Mouse (Mus musculus): ENCODE measurements at regions not wholly inside any gene's neighbourhood (a gene's known extent, or its start where the extent isn't known, plus 50 kb on each side); places are given as distances from the start of the nearest gene placed in this dataset.
A peak's percentile ranks its signal among the peaks of the same experiment; 100 is the strongest.

GRCm38 (mm10) chr11:93808431-93808830 lies 77.1 kb downstream of the Utp18 start:
- no peak for DNase-seq

- DNase-seq: no peak
These were observed 78.4 kb downstream of the Utp18 start for GRCm38 (mm10) chr11:93807205-93807604.

GRCm38 (mm10) chr11:93771143-93771940 lies 114.2 kb downstream of the Utp18 start:
- peak; percentile 9 for DNase-seq

- no peak for DNase-seq
These were observed 119.6 kb downstream of the Utp18 start for GRCm38 (mm10) chr11:93765961-93766360.

- peak; percentile 32 for DNase-seq
These were observed 122.6 kb downstream of the Utp18 start for GRCm38 (mm10) chr11:93762832-93763530.

- no peak for DNase-seq
These were observed 127.7 kb downstream of the Utp18 start for GRCm38 (mm10) chr11:93757825-93758224.

- DNase-seq: no peak
These were observed 148.9 kb downstream of the Utp18 start for GRCm38 (mm10) chr11:93736618-93737017.

GRCm38 (mm10) chr11:93733568-93734185 lies 151.9 kb downstream of the Utp18 start:
- no peak for DNase-seq

- DNase-seq: no peak
These were observed 156.4 kb downstream of the Utp18 start for GRCm38 (mm10) chr11:93729119-93729518.

- DNase-seq: no peak
These were observed 160.3 kb downstream of the Utp18 start for GRCm38 (mm10) chr11:93725242-93725641.

- DNase-seq: no peak
These were observed 166.4 kb downstream of the Utp18 start for GRCm38 (mm10) chr11:93719141-93719540.

- no peak for DNase-seq
These were observed 175.9 kb downstream of the Utp18 start for GRCm38 (mm10) chr11:93709686-93710085.

GRCm38 (mm10) chr11:93696982-93697541 lies 188.5 kb downstream of the Utp18 start:
- no peak for DNase-seq

- no peak for DNase-seq
These were observed 189.3 kb downstream of the Utp18 start for GRCm38 (mm10) chr11:93696096-93696890.

- peak; percentile 16 for DNase-seq
These were observed 201.9 kb downstream of the Utp18 start for GRCm38 (mm10) chr11:93683691-93684090.

- DNase-seq: no peak
These were observed 209.3 kb downstream of the Utp18 start for GRCm38 (mm10) chr11:93676299-93676698.

GRCm38 (mm10) chr11:93672025-93672424 lies 213.5 kb downstream of the Utp18 start:
- DNase-seq: no peak

GRCm38 (mm10) chr11:93661657-93662056 lies 223.9 kb downstream of the Utp18 start:
- no peak for DNase-seq

GRCm38 (mm10) chr11:93660379-93660778 lies 225.2 kb downstream of the Utp18 start:
- DNase-seq: no peak

GRCm38 (mm10) chr11:93658719-93659118 lies 226.8 kb downstream of the Utp18 start:
- DNase-seq: no peak

- no peak for DNase-seq
These were observed 229.8 kb downstream of the Utp18 start for GRCm38 (mm10) chr11:93655602-93656239.

All from adrenal gland, postnatal 14 days (tissue).